Mouse (Mus musculus) heart, postnatal 0 days (tissue): ENCODE data around the gene Slc4a5. TPM values are rescaled to one million over a fixed set of nuclear protein-coding genes. Genes with fewer than 3 reads are reported as not detected.

ENCODE experiments used
- ATAC-seq: fragments of 200-750 bp; cut with Nextera tagmentation; 2 replicates; pipeline ENCODE4 v1.8.0; 2017; ENCODE audit warnings: low read depth, moderate number of reproducible peaks, moderate library complexity; ENCODE audit not compliant: insufficient read depth
- DNase-seq: peaks from one replicate; pipeline ENCODE4 v3.0.0-alpha.2; 2016; ENCODE audit warnings: low spot score
- H3K27ac ChIP-seq: fragments of 300-500 bp; sonication (generic); 2 replicates; pipeline ENCODE4 v1.5.1; 2014; ENCODE audit warnings: low read depth, mild to moderate bottlenecking
- H3K27me3 ChIP-seq: fragments of 300-500 bp; sonication (generic); 2 replicates; pipeline ENCODE4 v1.6.1; 2014; ENCODE audit warnings: low read length, mixed read lengths; ENCODE audit not compliant: control insufficient read depth, insufficient read depth
- H3K36me3 ChIP-seq: fragments of 300-500 bp; sonication (generic); replicated peaks from 2 replicates; pipeline ENCODE4 v1.6.1; 2014; ENCODE audit warnings: low read length, mixed read lengths; ENCODE audit not compliant: control insufficient read depth, insufficient read depth
- H3K4me1 ChIP-seq: fragments of 300-500 bp; sonication (generic); 2 replicates; pipeline ENCODE4 v1.6.1; 2014; ENCODE audit warnings: antibody characterized with exemption; ENCODE audit not compliant: control insufficient read depth, insufficient read depth
- H3K4me2 ChIP-seq: fragments of 300-500 bp; sonication (generic); 2 replicates; pipeline ENCODE4 v1.6.1; 2014; ENCODE audit warnings: low read depth, mild to moderate bottlenecking, low read length, moderate library complexity
- H3K4me3 ChIP-seq: fragments of 300-500 bp; sonication (generic); 2 replicates; pipeline ENCODE4 v1.5.1; 2014; ENCODE audit warnings: low read depth, low read length
- H3K9ac ChIP-seq: fragments of 300-500 bp; sonication (generic); replicated peaks from 2 replicates; pipeline ENCODE4 v1.6.1; 2014; ENCODE audit warnings: low read depth, low read length, mixed read lengths
- H3K9me3 ChIP-seq: fragments of 300-500 bp; sonication (generic); replicated peaks from 2 replicates; pipeline ENCODE4 v1.6.1; 2016; ENCODE audit warnings: low read length; ENCODE audit not compliant: control insufficient read depth
- CTCF ChIP-seq: IDR thresholded peaks from 2 replicates; pipeline ENCODE4 v1.5.1; 2016; ENCODE audit warnings: antibody characterized with exemption, control low read depth, low read depth
- EP300 ChIP-seq: IDR thresholded peaks from 2 replicates; pipeline ENCODE4 v1.6.1; 2016; ENCODE audit warnings: antibody characterized with exemption, low read depth
- WGBS: fragments of 180-500 bp; shearing (Covaris S2); extraction: QIAGEN DNeasy Blood & Tissue Kit; methylation state at CpG from one replicate; pipeline ENCODE4 v1.1.7; 2014; 5-methylcytosine and 5-hydroxymethylcytosine counted together
- polyA plus RNA-seq: library from polyadenylated mRNA; unstranded; fragments of >200 nt; fragmentation: Nextera tagmentation; extraction: Ambion mirVana; gene quantifications from 2 replicates; pipeline ENCODE4 v1.2.1, GENCODE M21; 2015
- total RNA-seq: library from RNA; depleted of rRNA; stranded (reverse); fragments of >200 nt; gene quantifications from 2 replicates; pipeline ENCODE4 v1.2.3, GENCODE M21; 2014; ENCODE audit warnings: low replicate concordance

Slc4a5 gene
- total and polyA plus RNA-seq, 2 experiments from 2014 or later, result 0.03 TPM; not detected in 1

- TF ChIP-seq EP300 (no peak), CTCF (no peak)
- no peaks in the 10 kb centered on the region for H3K4me1 ChIP-seq
- no peaks in the 10 kb centered on the region for H3K9me3 ChIP-seq
- DNase-seq (no peak), ATAC-seq (no peak)
- H3K4me3 ChIP-seq, result no peak overlapping the region
- H3K36me3 ChIP-seq, result peaks cover 98% of the 10 kb centered on the region
- H3K27ac ChIP-seq, result no peak overlapping the region
- no peak overlapping the region for H3K4me2 ChIP-seq
- WGBS, result 84% methylated on average over 7 of the region's 7 CpGs
- no peak overlapping the region for H3K9ac ChIP-seq
- H3K27me3 ChIP-seq, result no peaks in the 10 kb centered on the region
These were observed 26.1 kb upstream of the Slc4a5 start for GRCm38 (mm10) chr6:83193571-83193970.

DNA sequence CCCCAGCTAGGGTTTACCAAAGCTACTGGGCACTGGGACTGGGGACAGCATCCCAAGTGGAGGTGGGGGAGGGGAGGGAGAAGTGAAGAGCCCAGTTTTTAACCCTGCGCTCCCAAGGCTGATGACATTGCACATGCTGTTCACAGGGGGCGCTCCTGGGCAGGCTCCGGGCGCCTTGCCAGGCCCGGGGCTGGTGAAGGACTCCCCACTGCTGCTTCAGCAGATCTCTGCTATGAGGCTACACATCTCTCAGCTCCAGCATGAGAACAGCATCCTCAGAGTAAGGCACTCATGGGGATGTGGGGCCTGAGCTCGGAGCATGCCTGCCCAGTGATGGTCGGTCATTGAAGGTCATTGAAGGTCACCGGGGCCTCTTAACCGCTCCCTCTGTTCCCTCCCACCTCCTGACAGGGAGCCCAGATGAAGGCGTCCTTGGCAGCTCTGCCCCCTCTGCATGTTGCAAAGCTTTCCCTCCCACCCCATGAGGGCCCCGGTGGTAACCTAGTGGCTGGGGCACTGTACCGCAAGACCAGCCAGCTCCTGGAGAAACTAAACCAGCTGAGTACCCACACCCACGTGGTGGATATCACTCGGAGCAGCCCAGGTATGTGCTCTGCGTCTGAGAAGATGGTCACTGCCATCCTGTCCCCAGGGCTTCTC is 22.2 kb upstream of the Slc4a5 start:
- Histone ChIP-seq H3K4me1 (no peaks in the 10 kb centered on the region), H3K27me3 (no peaks in the 10 kb centered on the region), H3K36me3 (peaks cover 78% of the 10 kb centered on the region), H3K27ac (no peak overlapping the region), H3K4me3 (no peak overlapping the region), H3K4me2 (no peak overlapping the region), H3K9ac (no peak overlapping the region), H3K9me3 (no peaks in the 10 kb centered on the region)
- peak; percentile 40 for DNase-seq
- WGBS, result 30% methylated on average over 15 of the region's 15 CpGs
- TF ChIP-seq EP300, result no peak
- no peak; the same call in 1 of the 2 replicates for TF ChIP-seq CTCF
- peak; percentile 57 for ATAC-seq

DNA sequence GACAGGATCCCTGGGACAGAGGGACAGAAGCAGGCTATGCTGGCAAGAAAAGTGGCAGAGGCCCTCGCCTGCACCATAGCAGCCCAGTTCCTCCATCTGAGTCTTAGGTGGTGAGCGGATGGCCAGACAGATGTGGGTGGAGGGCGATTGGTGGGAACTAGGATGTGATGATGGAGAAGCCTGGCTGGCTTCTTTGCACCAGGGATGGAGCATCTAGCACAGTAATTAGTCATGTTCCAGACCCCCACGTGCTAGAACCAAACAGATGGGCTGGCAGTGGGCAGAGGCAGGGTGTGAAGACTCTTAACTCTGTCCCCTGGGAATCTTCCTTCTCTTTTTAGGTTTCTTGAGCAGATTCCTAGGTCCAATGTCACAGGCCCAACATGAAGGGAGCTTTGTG is 16.3 kb upstream of the Slc4a5 start:
- H3K27me3 ChIP-seq, result no peaks in the 10 kb centered on the region
- no peak for ATAC-seq
- no peaks in the 10 kb centered on the region for H3K9me3 ChIP-seq
- TF ChIP-seq CTCF (no peak), EP300 (no peak)
- no peak overlapping the region for H3K4me3 ChIP-seq
- peaks cover 20% of the 10 kb centered on the region for H3K36me3 ChIP-seq
- no peak overlapping the region for H3K27ac ChIP-seq
- DNase-seq, result no peak
- H3K4me1 ChIP-seq, result no peaks in the 10 kb centered on the region
- no peak overlapping the region for H3K4me2 ChIP-seq
- 83% methylated on average over 4 of the region's 4 CpGs for WGBS
- no peak overlapping the region for H3K9ac ChIP-seq

GRCm38 (mm10) chr6:83205851-83206250 is 13.8 kb upstream of the Slc4a5 start:
- TF ChIP-seq EP300 (no peak), CTCF (no peak)
- no peaks in the 10 kb centered on the region for H3K36me3 ChIP-seq
- H3K9me3 ChIP-seq, result no peaks in the 10 kb centered on the region
- no peak overlapping the region for H3K27ac ChIP-seq
- H3K4me1 ChIP-seq, result peaks cover 4% of the 10 kb centered on the region; the same call in 1 of the 2 replicates
- 86% methylated on average over 3 of the region's 3 CpGs for whole genome bisulfite sequencing
- no peak overlapping the region for H3K4me3 ChIP-seq
- DNase-seq (no peak), ATAC-seq (no peak)
- no peak overlapping the region for H3K4me2 ChIP-seq
- no peak overlapping the region for H3K9ac ChIP-seq
- no peaks in the 10 kb centered on the region for H3K27me3 ChIP-seq

DNA sequence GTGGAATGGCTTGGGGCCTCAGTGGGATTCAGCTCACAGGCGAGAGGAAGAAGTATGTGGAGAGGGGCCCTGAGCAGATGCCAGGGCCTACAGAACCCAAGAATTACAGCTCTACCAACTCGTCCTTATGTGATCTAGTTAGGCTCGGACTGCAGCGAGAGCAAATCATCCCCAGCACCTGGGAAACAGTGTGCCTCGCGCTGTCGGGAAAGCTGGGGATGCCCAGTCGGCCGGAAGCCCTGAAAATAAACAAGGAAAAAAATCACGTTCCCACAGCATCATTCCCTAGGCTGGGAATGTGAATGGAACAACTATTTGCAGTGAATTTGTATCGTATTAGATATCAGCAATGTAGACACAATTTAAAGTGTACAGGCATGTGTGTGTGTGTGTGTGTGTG is 13.3 kb upstream of the Slc4a5 start:
- WGBS, result 73% methylated on average over 11 of the region's 11 CpGs
- no peaks in the 10 kb centered on the region for H3K9me3 ChIP-seq
- ATAC-seq, result no peak

More for the DNA sequence above, 13.3 kb upstream of the Slc4a5 start:
- DNase-seq, result no peak
- Histone ChIP-seq H3K27me3 (no peaks in the 10 kb centered on the region), H3K4me1 (peaks cover 4% of the 10 kb centered on the region; the same call in 1 of the 2 replicates), H3K27ac (no peak overlapping the region), H3K36me3 (no peaks in the 10 kb centered on the region), H3K4me3 (no peak overlapping the region), H3K4me2 (no peak overlapping the region), H3K9ac (no peak overlapping the region)
- TF ChIP-seq CTCF (no peak), EP300 (no peak)
